31 mouse cellular contexts compared by ENCODE assay signal in the genomic region with DNA sequence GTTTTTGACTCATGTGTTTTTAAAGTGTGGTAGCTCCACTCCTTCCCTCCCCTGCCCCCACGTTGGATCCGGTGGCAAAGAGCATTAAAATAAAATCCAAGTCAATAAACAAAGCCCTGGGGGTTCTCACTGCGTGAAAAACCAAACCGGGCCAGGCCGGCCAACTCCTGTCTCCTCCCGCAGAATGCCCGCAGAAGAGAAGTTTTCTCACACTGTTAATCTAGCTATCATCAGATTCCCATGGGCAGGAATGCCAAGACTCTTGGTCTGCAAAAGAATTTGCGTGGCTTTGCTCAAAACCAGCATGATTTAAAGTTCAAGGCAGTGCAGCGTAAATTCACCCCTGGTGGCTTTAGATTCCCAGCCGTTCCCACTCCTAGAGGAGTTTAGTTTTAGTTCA.
DNase-seq lines count a peak whose midpoint lies in the region; ATAC-seq and TF ChIP-seq lines count a peak whose summit lies in the region.
"Had no signal": no experiment of that assay in that cellular context is flagged by ENCODE, and none has a peak within 500 bp of the region (broad histone marks: within the 10 kb centered on the region; RNA-seq: fewer than 3 reads in every experiment).

No protein-coding gene starts in this region.

- no peak overlapping the region for H3K4me2 ChIP-seq in limb, embryonic 11.5 days (ENCODE audit: low read depth, severe bottlenecking)
- H3K4me2 ChIP-seq in forebrain, postnatal 0 days (ENCODE audit: low read depth), result no peak overlapping the region
- H3K4me2 ChIP-seq: embryonic facial prominence, embryonic 15.5 days; forebrain, embryonic 12.5 days; heart, embryonic 12.5 days; hindbrain, embryonic 14.5 days; limb, embryonic 15.5 days; liver, embryonic 13.5 days; midbrain, embryonic 13.5 days; neural tube, embryonic 13.5 days had no signal

- WGBS in embryonic facial prominence, embryonic 10.5 days, result 42% methylated on average over 10 of the region's 10 CpGs
- 29% methylated on average over 10 of the region's 10 CpGs for WGBS in limb, embryonic 11.5 days
- 47% methylated on average over 10 of the region's 10 CpGs for WGBS in forebrain, postnatal 0 days

- H3K27me3 ChIP-seq in embryonic facial prominence, embryonic 10.5 days (replicated peaks; ENCODE audit: low read depth, poor library complexity, severe bottlenecking), result no peaks in the 10 kb centered on the region
- H3K27me3 ChIP-seq in limb, embryonic 11.5 days (ENCODE audit: control insufficient read depth, insufficient read depth, low read length), result no peaks in the 10 kb centered on the region
- H3K27me3 ChIP-seq in forebrain, postnatal 0 days (ENCODE audit: insufficient read depth, low read length), result no peaks in the 10 kb centered on the region; the same call in 1 of the 2 replicates
- H3K27me3 ChIP-seq: embryonic facial prominence, embryonic 15.5 days; forebrain, embryonic 12.5 days; heart, embryonic 12.5 days; limb, embryonic 15.5 days; liver, embryonic 13.5 days; megakaryocyte, embryonic 14.5 days had no signal

- DNase-seq in ZHBTc4 (ENCODE audit: low read depth, low spot score), result peak; percentile 10
- peak; percentile 17 for DNase-seq in embryonic facial prominence, embryonic 10.5 days (ENCODE audit: low spot score)
- DNase-seq in limb, embryonic 11.5 days (ENCODE audit: low spot score), result peak; percentile 34
- DNase-seq in yolk sac, embryonic 10.5 days (ENCODE audit: low spot score), result peak; percentile 5
- no peak for DNase-seq in adrenal gland, adult 18-20 months (ENCODE audit: low spot score in 2 of 2)
- no peak for DNase-seq in forebrain, postnatal 0 days
- DNase-seq in thymus, postnatal 4 days, result no peak
- DNase-seq: adrenal gland, postnatal 14 days; cerebellum, adult 11-12 months; cerebellum, adult 9-11 months; gastrocnemius, postnatal 25 days; heart, adult 11 months; heart, postnatal 4 days; kidney, adult 11 months; kidney, postnatal 14 days; layer of hippocampus, adult 9-11 months; liver, embryonic 13.5 days; lung, adult 18-20 months; lung, postnatal 4 days; thymus, adult 2 months had no signal

- TF ChIP-seq CTCF in forebrain, postnatal 0 days (IDR thresholded peaks at IDR 0.05; ENCODE audit: low read depth), result no peak

- ATAC-seq in limb, embryonic 11.5 days (ENCODE audit: insufficient number of reproducible peaks, low FRiP score, low TSS enrichment, low read depth), result no peak
- no peak for ATAC-seq in forebrain, postnatal 0 days
- ATAC-seq: CD4-positive, CD25-positive, alpha-beta regulatory T cell, adult 4 months; inflammation-experienced regulatory T-cells, adult 6 months; lung, postnatal 0 days; midbrain, embryonic 13.5 days had no signal

- no peak overlapping the region for H3K4me3 ChIP-seq in embryonic facial prominence, embryonic 10.5 days
- H3K4me3 ChIP-seq in limb, embryonic 11.5 days (ENCODE audit: low read depth, low read length), result no peak overlapping the region
- no peak overlapping the region for H3K4me3 ChIP-seq in forebrain, postnatal 0 days (ENCODE audit: low read depth, low read length)
- H3K4me3 ChIP-seq: embryonic facial prominence, embryonic 15.5 days; forebrain, embryonic 12.5 days; heart, embryonic 12.5 days; limb, embryonic 15.5 days; liver, embryonic 13.5 days; megakaryocyte, embryonic 14.5 days; midbrain, embryonic 13.5 days; neural tube, embryonic 13.5 days had no signal

- no peak overlapping the region for H3K27ac ChIP-seq in embryonic facial prominence, embryonic 10.5 days (replicated peaks)
- no peak overlapping the region for H3K27ac ChIP-seq in limb, embryonic 11.5 days (replicated peaks; ENCODE audit: low read depth, low read length)
- no peak overlapping the region for H3K27ac ChIP-seq in forebrain, postnatal 0 days (ENCODE audit: low read depth, low read length)
- H3K27ac ChIP-seq: embryonic facial prominence, embryonic 15.5 days; forebrain, embryonic 12.5 days; hindbrain, embryonic 14.5 days; limb, embryonic 15.5 days; liver, embryonic 13.5 days; midbrain, embryonic 13.5 days; neural tube, embryonic 13.5 days had no signal

- H3K36me3 ChIP-seq in embryonic facial prominence, embryonic 10.5 days (replicated peaks), result no peaks in the 10 kb centered on the region
- no peaks in the 10 kb centered on the region for H3K36me3 ChIP-seq in limb, embryonic 11.5 days (ENCODE audit: control insufficient read depth, insufficient read depth, low read length)
- no peaks in the 10 kb centered on the region for H3K36me3 ChIP-seq in forebrain, postnatal 0 days (ENCODE audit: insufficient read depth)
- H3K36me3 ChIP-seq: embryonic facial prominence, embryonic 15.5 days; forebrain, embryonic 12.5 days; heart, embryonic 12.5 days; limb, embryonic 15.5 days; liver, embryonic 13.5 days; midbrain, embryonic 13.5 days; neural tube, embryonic 13.5 days had no signal

- no peak overlapping the region for H3K9ac ChIP-seq in limb, embryonic 11.5 days (ENCODE audit: low read length)
- no peak overlapping the region for H3K9ac ChIP-seq in forebrain, postnatal 0 days
- H3K9ac ChIP-seq: embryonic facial prominence, embryonic 15.5 days; forebrain, embryonic 12.5 days; heart, embryonic 12.5 days; hindbrain, embryonic 14.5 days; limb, embryonic 15.5 days; liver, embryonic 13.5 days; midbrain, embryonic 13.5 days; neural tube, embryonic 13.5 days had no signal

- no peaks in the 10 kb centered on the region for H3K9me3 ChIP-seq in embryonic facial prominence, embryonic 10.5 days
- no peaks in the 10 kb centered on the region for H3K9me3 ChIP-seq in limb, embryonic 11.5 days (ENCODE audit: control insufficient read depth, low read length)
- H3K9me3 ChIP-seq in forebrain, postnatal 0 days (ENCODE audit: low read length), result no peaks in the 10 kb centered on the region
- H3K9me3 ChIP-seq: embryonic facial prominence, embryonic 15.5 days; forebrain, embryonic 12.5 days; heart, embryonic 12.5 days; limb, embryonic 15.5 days; liver, embryonic 13.5 days; midbrain, embryonic 13.5 days; neural tube, embryonic 13.5 days had no signal

- H3K4me1 ChIP-seq in embryonic facial prominence, embryonic 10.5 days, result peaks cover 3% of the 10 kb centered on the region; the same call in 1 of the 2 replicates
- H3K4me1 ChIP-seq in limb, embryonic 11.5 days (ENCODE audit: control insufficient read depth, insufficient read depth, low read length), result no peaks in the 10 kb centered on the region
- H3K4me1 ChIP-seq in forebrain, postnatal 0 days (ENCODE audit: insufficient read depth), result no peaks in the 10 kb centered on the region
- H3K4me1 ChIP-seq: embryonic facial prominence, embryonic 15.5 days; forebrain, embryonic 12.5 days; heart, embryonic 12.5 days; limb, embryonic 15.5 days; liver, embryonic 13.5 days; megakaryocyte, embryonic 14.5 days; midbrain, embryonic 13.5 days; neural tube, embryonic 13.5 days had no signal

Comparison
In these comparisons a context has a peak if more than half of its experiments do, and no peak if none do; other contexts are left out.
1. DNase-seq: peak in ZHBTc4 (single experiment), embryonic facial prominence, embryonic 10.5 days (single experiment), limb, embryonic 11.5 days (single experiment) and yolk sac, embryonic 10.5 days (single experiment); none in adrenal gland, adult 18-20 months (0 of 2), forebrain, postnatal 0 days (single experiment) and thymus, postnatal 4 days (single experiment).